Mouse (Mus musculus) forebrain, embryonic 11.5 days (tissue): Measurements from ENCODE around the gene Man2a1. TPM values are rescaled to one million over a fixed set of nuclear protein-coding genes. Genes with fewer than 3 reads are reported as not detected.

Experiments
- ATAC-seq: fragments of 200-750 bp; cut with Nextera tagmentation; replicated peaks from 2 replicates; pipeline ENCODE4 v1.8.0; 2017; ENCODE audit warnings: moderate TSS enrichment; ENCODE audit not compliant: low FRiP score
- DNase-seq: peaks from one replicate; pipeline ENCODE4 v3.0.0-alpha.2; 2017; ENCODE audit warnings: low spot score
- H3K27ac ChIP-seq: fragments of 300-500 bp; sonication (generic); 2 replicates; pipeline ENCODE4 v1.5.1; 2014; ENCODE audit warnings: low read depth, low read length
- H3K27me3 ChIP-seq: fragments of 300-500 bp; sonication (generic); 2 replicates; pipeline ENCODE4 v1.6.1; 2014; ENCODE audit warnings: mild to moderate bottlenecking, low read length, mixed read lengths; ENCODE audit not compliant: control insufficient read depth, insufficient read depth
- H3K36me3 ChIP-seq: fragments of 300-500 bp; sonication (generic); 2 replicates; pipeline ENCODE4 v1.6.1; 2014; ENCODE audit warnings: mild to moderate bottlenecking, low read length, moderate library complexity, mixed read lengths; ENCODE audit not compliant: control insufficient read depth, insufficient read depth
- H3K4me1 ChIP-seq: fragments of 300-500 bp; sonication (generic); replicated peaks from 2 replicates; pipeline ENCODE4 v1.6.1; 2014; ENCODE audit warnings: low read length, mixed read lengths; ENCODE audit not compliant: control insufficient read depth, insufficient read depth
- H3K4me2 ChIP-seq: fragments of 300-500 bp; sonication (generic); 2 replicates; pipeline ENCODE4 v1.6.1; 2014; ENCODE audit warnings: low read depth, mild to moderate bottlenecking, low read length, moderate library complexity, mixed read lengths; ENCODE audit not compliant: severe bottlenecking
- H3K4me3 ChIP-seq: fragments of 300-500 bp; sonication (generic); 2 replicates; pipeline ENCODE4 v1.5.1; 2014; ENCODE audit warnings: low read depth, low read length
- H3K9ac ChIP-seq: fragments of 300-500 bp; sonication (generic); 2 replicates; pipeline ENCODE4 v1.6.1; 2014; ENCODE audit warnings: low read length
- H3K9me3 ChIP-seq: fragments of 300-500 bp; sonication (generic); 2 replicates; pipeline ENCODE4 v1.6.1; 2016; ENCODE audit warnings: low read length, mixed read lengths; ENCODE audit not compliant: control insufficient read depth
- WGBS: fragments of 180-500 bp; shearing (Covaris S2); extraction: QIAGEN DNeasy Blood & Tissue Kit; methylation state at CpG from one replicate; pipeline ENCODE4 v1.1.7; 2014; 5-methylcytosine and 5-hydroxymethylcytosine counted together
- polyA plus RNA-seq: library from polyadenylated mRNA; unstranded; fragments of >200 nt; fragmentation: Nextera tagmentation; extraction: Ambion mirVana; gene quantifications from 2 replicates; pipeline ENCODE4 v1.2.1, GENCODE M21; 2014

Gene Man2a1
- polyA plus RNA-seq, 1 experiment from 2014 or later: 5.1 TPM

- 93% methylated on average over 9 of the region's 9 CpGs for WGBS
- Histone ChIP-seq H3K9me3 (peaks cover 2% of the 10 kb centered on the region; the same call in 1 of the 2 replicates), H3K27me3 (no peaks in the 10 kb centered on the region), H3K4me3 (no peak overlapping the region), H3K4me1 (no peaks in the 10 kb centered on the region), H3K4me2 (no peak overlapping the region), H3K27ac (no peak overlapping the region), H3K36me3 (peaks cover 3% of the 10 kb centered on the region; the same call in 1 of the 2 replicates), H3K9ac (no peak overlapping the region)
- no peak for DNase-seq
- ATAC-seq: no peak
Observed at GRCm38 (mm10) chr17:64650702-64651101, 50.2 kb downstream of the Man2a1 start.

DNA sequence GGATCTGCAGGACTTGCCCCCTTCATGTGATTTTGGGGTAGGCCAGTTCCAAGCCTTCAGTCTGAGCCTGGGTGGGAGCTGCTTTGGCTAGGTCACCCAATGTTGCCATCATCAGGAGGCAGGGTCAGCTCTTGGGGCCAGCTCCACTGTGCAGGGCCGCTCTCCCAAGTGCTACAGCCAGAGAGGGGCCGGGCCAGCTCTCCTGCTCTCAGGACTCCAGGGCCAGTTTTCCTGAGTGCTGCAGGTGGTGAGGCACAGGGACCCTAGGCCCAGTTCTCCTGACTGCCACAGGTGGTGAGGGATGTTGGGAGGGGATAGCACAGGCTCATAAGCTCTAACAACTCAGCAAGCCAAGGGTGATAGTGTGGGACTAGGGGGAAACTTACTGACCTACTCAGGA, 53.1 kb downstream of the Man2a1 start:
- Histone ChIP-seq H3K4me1 (no peaks in the 10 kb centered on the region), H3K4me3 (no peak overlapping the region), H3K9ac (no peak overlapping the region), H3K36me3 (peaks cover 3% of the 10 kb centered on the region; the same call in 1 of the 2 replicates), H3K27me3 (no peaks in the 10 kb centered on the region), H3K9me3 (peaks cover 2% of the 10 kb centered on the region; the same call in 1 of the 2 replicates), H3K4me2 (no peak overlapping the region), H3K27ac (no peak overlapping the region)
- ATAC-seq: no peak
- 84% methylated on average over 2 of the region's 2 CpGs for WGBS
- DNase-seq: no peak

GRCm38 (mm10) chr17:64659682-64660081, 59.1 kb downstream of the Man2a1 start:
- ATAC-seq: no peak
- 95% methylated on average over 4 of the region's 4 CpGs for WGBS
- H3K27ac ChIP-seq: no peak overlapping the region

DNA sequence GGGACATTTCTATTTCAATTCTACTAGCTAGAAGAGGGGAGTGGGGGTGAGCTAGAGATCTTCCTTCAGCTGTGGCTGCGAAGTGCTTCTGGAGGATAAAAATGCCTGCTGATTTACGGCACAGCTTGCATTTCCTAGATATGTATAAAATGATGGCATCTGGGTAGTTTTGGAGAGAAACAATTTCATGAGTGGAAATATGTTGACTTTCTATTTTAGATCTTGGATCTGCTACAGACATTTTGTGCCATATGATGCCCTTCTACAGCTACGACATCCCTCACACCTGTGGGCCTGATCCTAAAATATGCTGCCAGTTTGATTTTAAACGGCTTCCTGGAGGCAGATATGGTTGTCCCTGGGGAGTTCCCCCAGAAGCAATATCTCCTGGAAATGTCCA, 66.0 kb downstream of the Man2a1 start:
- WGBS: 92% methylated on average over 4 of the region's 4 CpGs
- Histone ChIP-seq H3K36me3 (no peaks in the 10 kb centered on the region), H3K27ac (no peak overlapping the region), H3K4me2 (no peak overlapping the region), H3K9ac (no peak overlapping the region), H3K4me3 (no peak overlapping the region), H3K4me1 (no peaks in the 10 kb centered on the region), H3K9me3 (no peaks in the 10 kb centered on the region), H3K27me3 (no peaks in the 10 kb centered on the region)
- ATAC-seq: no peak
- DNase-seq: no peak

More at GRCm38 (mm10) chr17:64659682-64660081, 59.1 kb downstream of the Man2a1 start:
- Histone ChIP-seq H3K4me1 (no peaks in the 10 kb centered on the region), H3K36me3 (0 out of 2 replicates have a peak, but pooled peaks cover 3% of the 10 kb centered on the region), H3K4me2 (no peak overlapping the region), H3K27me3 (no peaks in the 10 kb centered on the region), H3K9me3 (no peaks in the 10 kb centered on the region), H3K4me3 (no peak overlapping the region), H3K9ac (no peak overlapping the region)
- no peak for DNase-seq

- no peak for ATAC-seq
- Histone ChIP-seq H3K36me3 (no peaks in the 10 kb centered on the region; the same call in 1 of the 2 replicates), H3K27me3 (no peaks in the 10 kb centered on the region)
Observed at GRCm38 (mm10) chr17:64668504-64668903, 68.0 kb downstream of the Man2a1 start.

DNA sequence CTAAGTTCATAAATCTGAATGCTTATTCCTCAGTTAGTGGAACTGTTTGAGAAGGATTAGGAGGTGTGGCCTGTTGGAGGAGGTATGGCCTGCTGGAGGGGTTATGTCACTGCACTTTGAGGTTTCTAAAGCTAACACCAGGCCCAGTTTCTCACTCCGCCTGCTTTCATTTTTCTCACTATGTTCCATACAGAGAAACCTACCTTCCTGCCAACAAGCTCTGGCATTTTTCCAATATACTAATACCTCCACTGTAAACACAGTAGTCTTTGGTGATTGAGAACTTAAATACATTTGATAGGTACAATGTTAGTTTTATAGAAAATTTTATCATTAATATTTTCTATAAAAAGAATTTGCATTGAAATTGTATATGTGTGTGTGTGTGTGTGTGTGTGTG, 73.9 kb downstream of the Man2a1 start:
- WGBS: 96% methylated on average over 1 of the region's 1 CpGs
- no peaks in the 10 kb centered on the region for H3K4me1 ChIP-seq
- H3K27ac ChIP-seq: no peak overlapping the region
- DNase-seq (no peak), ATAC-seq (no peak)
- H3K27me3 ChIP-seq: no peaks in the 10 kb centered on the region
- no peaks in the 10 kb centered on the region for H3K9me3 ChIP-seq
- no peak overlapping the region for H3K9ac ChIP-seq
- H3K4me3 ChIP-seq: no peak overlapping the region
- H3K36me3 ChIP-seq: no peaks in the 10 kb centered on the region; the same call in 1 of the 2 replicates
- no peak overlapping the region for H3K4me2 ChIP-seq

More at GRCm38 (mm10) chr17:64668504-64668903, 68.0 kb downstream of the Man2a1 start:
- DNase-seq: no peak
- WGBS: 51% methylated on average over 5 of the region's 5 CpGs
- Histone ChIP-seq H3K27ac (no peak overlapping the region), H3K4me2 (no peak overlapping the region), H3K9me3 (no peaks in the 10 kb centered on the region), H3K9ac (no peak overlapping the region), H3K4me1 (no peaks in the 10 kb centered on the region), H3K4me3 (no peak overlapping the region)

GRCm38 (mm10) chr17:64674980-64675379, 74.4 kb downstream of the Man2a1 start:
- H3K27me3 ChIP-seq: no peaks in the 10 kb centered on the region
- 96% methylated on average over 6 of the region's 6 CpGs for WGBS
- no peak overlapping the region for H3K27ac ChIP-seq
- no peaks in the 10 kb centered on the region for H3K9me3 ChIP-seq
- no peak overlapping the region for H3K4me2 ChIP-seq
- no peak overlapping the region for H3K9ac ChIP-seq
- no peak overlapping the region for H3K4me3 ChIP-seq
- H3K4me1 ChIP-seq: no peaks in the 10 kb centered on the region
- ATAC-seq (no peak), DNase-seq (no peak)
- H3K36me3 ChIP-seq: no peaks in the 10 kb centered on the region; the same call in 1 of the 2 replicates

GRCm38 (mm10) chr17:64676735-64677469, 76.4 kb downstream of the Man2a1 start:
- 85% methylated on average over 10 of the region's 10 CpGs for WGBS
- H3K27me3 ChIP-seq: no peaks in the 10 kb centered on the region
- H3K4me1 ChIP-seq: no peaks in the 10 kb centered on the region
- no peaks in the 10 kb centered on the region for H3K9me3 ChIP-seq
- no peak for DNase-seq
- no peak overlapping the region for H3K4me2 ChIP-seq
- H3K9ac ChIP-seq: no peak overlapping the region
- ATAC-seq: no peak
- no peaks in the 10 kb centered on the region; the same call in 1 of the 2 replicates for H3K36me3 ChIP-seq
- no peak overlapping the region for H3K27ac ChIP-seq
- H3K4me3 ChIP-seq: no peak overlapping the region

- Histone ChIP-seq H3K9me3 (no peaks in the 10 kb centered on the region), H3K36me3 (no peaks in the 10 kb centered on the region; the same call in 1 of the 2 replicates), H3K4me3 (no peak overlapping the region), H3K9ac (no peak overlapping the region), H3K27ac (no peak overlapping the region), H3K4me2 (no peak overlapping the region), H3K4me1 (no peaks in the 10 kb centered on the region), H3K27me3 (no peaks in the 10 kb centered on the region)
- 86% methylated on average over 3 of the region's 3 CpGs for WGBS
- DNase-seq (no peak), ATAC-seq (no peak)
Observed at GRCm38 (mm10) chr17:64681461-64681860, 80.9 kb downstream of the Man2a1 start.
